Mouse (Mus musculus): Measurements from ENCODE around the gene Tsku. TPM values are rescaled to one million over a fixed set of nuclear protein-coding genes. Genes with fewer than 3 reads are reported as not detected.

Tsku gene
- total and polyA plus RNA-seq, 2 experiments from 2014 or later = 3.7 to 4.0 TPM

- Histone ChIP-seq H3K4me3 (ENCODE audit: low read depth, low read length) (peak overlapping the region; percentile 85), H3K36me3 (replicated peaks; ENCODE audit: control insufficient read depth, insufficient read depth, low read length) (no peaks in the 10 kb centered on the region), H3K27me3 (ENCODE audit: control insufficient read depth, insufficient read depth, low read length) (no peaks in the 10 kb centered on the region), H3K9ac (replicated peaks; ENCODE audit: low read depth, low read length) (peak overlapping the region; percentile 76), H3K4me2 (ENCODE audit: low read depth, low read length) (peak overlapping the region; percentile 78), H3K27ac (ENCODE audit: low read depth) (peak overlapping the region; percentile 67), H3K4me1 (ENCODE audit: control insufficient read depth, insufficient read depth) (peaks cover 9% of the 10 kb centered on the region; the same call in 1 of the 2 replicates), H3K9me3 (replicated peaks; ENCODE audit: control insufficient read depth, low read length) (no peaks in the 10 kb centered on the region)
- under 1% methylated on average over 53 of the region's 53 CpGs for WGBS
- TF ChIP-seq CTCF (IDR thresholded peaks at IDR 0.05; ENCODE audit: low read depth) = no peak
- TF ChIP-seq EP300 (IDR thresholded peaks at IDR 0.05; ENCODE audit: low read depth) = no peak
- ATAC-seq (ENCODE audit: insufficient read depth, low read depth) (peak; percentile 99), DNase-seq (ENCODE audit: low spot score) (peak; percentile 97)
Measured at GRCm38 (mm10) chr7:98309219-98310030, 51.7 kb downstream of the Tsku start.

GRCm38 (mm10) chr7:98308607-98309218 is 52.4 kb downstream of the Tsku start:
- Histone ChIP-seq H3K4me3 (ENCODE audit: low read depth, low read length) (peak overlapping the region; percentile 85), H3K4me2 (ENCODE audit: low read depth, low read length) (peak overlapping the region; percentile 78), H3K27ac (ENCODE audit: low read depth) (peak overlapping the region; percentile 67), H3K36me3 (replicated peaks; ENCODE audit: control insufficient read depth, insufficient read depth, low read length) (no peaks in the 10 kb centered on the region), H3K27me3 (ENCODE audit: control insufficient read depth, insufficient read depth, low read length) (no peaks in the 10 kb centered on the region), H3K9me3 (replicated peaks; ENCODE audit: control insufficient read depth, low read length) (no peaks in the 10 kb centered on the region), H3K4me1 (ENCODE audit: control insufficient read depth, insufficient read depth) (peaks cover 9% of the 10 kb centered on the region; the same call in 1 of the 2 replicates), H3K9ac (replicated peaks; ENCODE audit: low read depth, low read length) (peak overlapping the region; percentile 76)
- no peak for DNase-seq (ENCODE audit: low spot score)
- peak; percentile 49; the same call in 1 of the 2 replicates for ATAC-seq (ENCODE audit: insufficient read depth, low read depth)
- TF ChIP-seq CTCF (IDR thresholded peaks at IDR 0.05; ENCODE audit: low read depth) (no peak), EP300 (IDR thresholded peaks at IDR 0.05; ENCODE audit: low read depth) (no peak)
- under 1% methylated on average over 28 of the region's 33 CpGs for WGBS

DNA sequence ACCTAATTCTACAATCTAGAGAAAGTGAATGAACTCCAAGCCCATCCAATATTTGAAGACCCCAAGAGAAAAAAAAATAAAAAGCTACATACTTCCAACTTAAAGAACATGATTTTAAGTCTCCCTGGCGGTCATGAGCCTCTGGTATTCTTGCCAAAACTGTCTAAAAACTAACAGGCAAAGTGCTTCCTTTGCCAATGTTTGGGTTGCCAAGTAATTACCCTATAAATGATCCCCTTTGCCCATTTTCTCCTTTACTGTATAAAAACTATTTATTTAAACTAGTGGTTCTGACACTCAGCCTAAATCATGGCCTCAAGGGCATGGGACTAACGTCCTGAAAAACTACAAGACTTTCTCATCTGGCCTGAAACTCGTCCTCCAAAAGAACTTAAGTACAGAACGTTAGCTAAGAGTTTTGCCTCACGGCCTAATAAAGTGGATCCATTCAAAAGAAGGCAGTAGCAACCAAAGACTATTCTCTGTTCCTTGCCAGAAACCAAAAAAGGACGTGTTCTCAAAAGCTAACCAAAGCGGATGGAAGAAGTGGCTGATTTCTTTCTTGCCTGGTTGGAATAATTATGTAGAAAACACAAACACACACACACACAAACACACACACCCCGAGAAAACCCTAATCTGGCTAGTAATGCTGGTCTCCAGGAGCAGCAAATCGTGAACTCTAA is 53.1 kb downstream of the Tsku start:
- no peak for ATAC-seq (ENCODE audit: insufficient read depth, low read depth)
- no peak overlapping the region for H3K27ac ChIP-seq (ENCODE audit: low read depth)

GRCm38 (mm10) chr7:98307411-98307810 is 53.7 kb downstream of the Tsku start:
- TF ChIP-seq CTCF (IDR thresholded peaks at IDR 0.05; ENCODE audit: low read depth) (no peak), EP300 (IDR thresholded peaks at IDR 0.05; ENCODE audit: low read depth) (no peak)
- H3K27me3 ChIP-seq (ENCODE audit: control insufficient read depth, insufficient read depth, low read length) = no peaks in the 10 kb centered on the region
- ATAC-seq (ENCODE audit: insufficient read depth, low read depth) = no peak
- no peaks in the 10 kb centered on the region for H3K9me3 ChIP-seq (replicated peaks; ENCODE audit: control insufficient read depth, low read length)
- no peak overlapping the region for H3K9ac ChIP-seq (replicated peaks; ENCODE audit: low read depth, low read length)
- no peak overlapping the region for H3K27ac ChIP-seq (ENCODE audit: low read depth)
- H3K4me2 ChIP-seq (ENCODE audit: low read depth, low read length) = no peak overlapping the region
- H3K36me3 ChIP-seq (replicated peaks; ENCODE audit: control insufficient read depth, insufficient read depth, low read length) = no peaks in the 10 kb centered on the region
- H3K4me1 ChIP-seq (ENCODE audit: control insufficient read depth, insufficient read depth) = peaks cover 9% of the 10 kb centered on the region; the same call in 1 of the 2 replicates
- DNase-seq (ENCODE audit: low spot score) = no peak
- 86% methylated on average over 2 of the region's 2 CpGs for WGBS
- no peak overlapping the region for H3K4me3 ChIP-seq (ENCODE audit: low read depth, low read length)

More for the DNA sequence above, 53.1 kb downstream of the Tsku start:
- TF ChIP-seq EP300 (IDR thresholded peaks at IDR 0.05; ENCODE audit: low read depth) (no peak), CTCF (IDR thresholded peaks at IDR 0.05; ENCODE audit: low read depth) (no peak)
- no peaks in the 10 kb centered on the region for H3K36me3 ChIP-seq (replicated peaks; ENCODE audit: control insufficient read depth, insufficient read depth, low read length)
- no peak for DNase-seq (ENCODE audit: low spot score)
- H3K27me3 ChIP-seq (ENCODE audit: control insufficient read depth, insufficient read depth, low read length) = no peaks in the 10 kb centered on the region
- H3K9ac ChIP-seq (replicated peaks; ENCODE audit: low read depth, low read length) = peak overlapping the region; percentile 76
- H3K9me3 ChIP-seq (replicated peaks; ENCODE audit: control insufficient read depth, low read length) = no peaks in the 10 kb centered on the region
- peak overlapping the region; percentile 85 for H3K4me3 ChIP-seq (ENCODE audit: low read depth, low read length)
- 62% methylated on average over 9 of the region's 9 CpGs for WGBS
- peaks cover 9% of the 10 kb centered on the region; the same call in 1 of the 2 replicates for H3K4me1 ChIP-seq (ENCODE audit: control insufficient read depth, insufficient read depth)
- peak overlapping the region; percentile 78 for H3K4me2 ChIP-seq (ENCODE audit: low read depth, low read length)

Other genes with a start within 250 kb of the Tsku start
- 7.1 and 20.0 TPM in 2 replicates for gene Myo7a, start 241.8 kb downstream of the Tsku start, total RNA-seq (2014; rRNA removed; ENCODE audit: low replicate concordance)
- gene Myo7a, start 241.8 kb downstream of the Tsku start, polyA plus RNA-seq (2015; fragmentation: Nextera tagmentation; extraction: Ambion mirVana) = 3.6 and 3.7 TPM in 2 replicates
- gene Omp, start 215.8 kb downstream of the Tsku start, total RNA-seq (2014; rRNA removed; ENCODE audit: low replicate concordance) = 0.39 TPM in 1 of 2 replicates, not detected in the other
- 0.05 TPM in 1 of 2 replicates, not detected in the other for gene Omp, start 215.8 kb downstream of the Tsku start, polyA plus RNA-seq (2015; fragmentation: Nextera tagmentation; extraction: Ambion mirVana)
- gene Capn5, start 183.1 kb downstream of the Tsku start, total RNA-seq (2014; rRNA removed; ENCODE audit: low replicate concordance) = 3.4 and 5.6 TPM in 2 replicates
- gene Capn5, start 183.1 kb downstream of the Tsku start, polyA plus RNA-seq (2015; fragmentation: Nextera tagmentation; extraction: Ambion mirVana) = 1.1 and 1.5 TPM in 2 replicates
- not detected in 2 replicates for gene B3gnt6, start 161.8 kb downstream of the Tsku start, total RNA-seq (2014; rRNA removed; ENCODE audit: low replicate concordance)
- not detected in 2 replicates for gene B3gnt6, start 161.8 kb downstream of the Tsku start, polyA plus RNA-seq (2015; fragmentation: Nextera tagmentation; extraction: Ambion mirVana)
- 5.6 and 11.1 TPM in 2 replicates for gene Acer3, start 40.1 kb downstream of the Tsku start, total RNA-seq (2014; rRNA removed; ENCODE audit: low replicate concordance)
- 16.4 and 21.4 TPM in 2 replicates for gene Acer3, start 40.1 kb downstream of the Tsku start, polyA plus RNA-seq (2015; fragmentation: Nextera tagmentation; extraction: Ambion mirVana)
- gene Gucy2d, start 79.1 kb upstream of the Tsku start, total RNA-seq (2014; rRNA removed; ENCODE audit: low replicate concordance) = not detected in 2 replicates
- 0.08 TPM in 2 replicates for gene Gucy2d, start 79.1 kb upstream of the Tsku start, polyA plus RNA-seq (2015; fragmentation: Nextera tagmentation; extraction: Ambion mirVana)
- 10.3 and 11.4 TPM in 2 replicates for gene Lrrc32, start 128.0 kb upstream of the Tsku start, total RNA-seq (2014; rRNA removed; ENCODE audit: low replicate concordance)
- gene Lrrc32, start 128.0 kb upstream of the Tsku start, polyA plus RNA-seq (2015; fragmentation: Nextera tagmentation; extraction: Ambion mirVana) = 4.6 and 5.7 TPM in 2 replicates